Mouse (Mus musculus) left cerebral cortex, adult 9 months (tissue): Measurements from ENCODE around the gene Epha3.
A peak's percentile ranks its signal among the peaks of the same experiment; 100 is the strongest.

ENCODE experiments used
- DNase-seq, 2 experiments: peaks; one replicate each; pipeline ENCODE4 v3.0.0; 2022; ENCODE audit warnings: low spot score in 2 of 2

The Epha3 gene

DNA sequence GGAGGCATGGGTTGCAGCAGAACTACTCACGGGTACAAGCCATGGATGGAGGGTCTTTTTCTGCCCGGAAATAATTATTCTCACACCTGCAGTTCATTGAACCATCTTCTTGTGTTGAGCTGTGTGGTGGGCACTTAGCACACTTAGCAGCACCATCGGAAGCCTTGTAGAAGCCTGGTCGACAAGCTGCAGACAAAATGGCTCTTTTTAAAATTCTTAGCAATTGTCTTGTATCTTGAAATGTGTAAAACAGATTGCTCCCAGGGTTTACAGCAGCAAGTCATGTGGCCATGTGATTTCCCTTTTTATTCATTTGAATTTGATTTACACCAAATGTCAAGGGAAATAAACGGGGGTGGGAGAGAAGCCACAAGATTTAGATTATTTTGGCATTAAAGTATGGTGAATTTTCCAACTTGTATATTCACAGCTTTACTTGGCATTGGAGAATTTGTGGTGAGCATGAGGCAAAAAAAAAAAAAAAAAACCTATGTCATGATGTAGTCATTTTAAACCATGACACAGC is 210.5 kb downstream of the Epha3 start:
- DNase-seq = no peak

DNA sequence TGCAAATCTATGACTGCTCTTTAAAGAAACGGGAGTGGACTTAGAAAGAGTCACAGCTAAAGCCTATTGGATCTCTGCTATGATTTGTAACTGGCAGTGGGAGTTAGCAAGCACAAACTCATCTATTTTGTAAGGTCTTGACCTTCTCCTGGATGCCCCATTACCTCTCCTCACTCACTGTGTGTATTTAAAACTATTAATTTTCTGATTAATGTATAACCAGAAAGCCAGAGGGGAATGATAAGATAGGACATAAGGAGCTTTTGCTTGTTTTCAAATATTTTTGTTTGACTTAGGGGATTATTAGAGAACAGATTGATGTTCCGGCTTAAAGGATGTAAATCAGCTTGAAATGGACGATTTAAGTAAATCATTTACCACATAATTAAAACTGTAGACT is 213.2 kb downstream of the Epha3 start:
- DNase-seq = no peak

DNA sequence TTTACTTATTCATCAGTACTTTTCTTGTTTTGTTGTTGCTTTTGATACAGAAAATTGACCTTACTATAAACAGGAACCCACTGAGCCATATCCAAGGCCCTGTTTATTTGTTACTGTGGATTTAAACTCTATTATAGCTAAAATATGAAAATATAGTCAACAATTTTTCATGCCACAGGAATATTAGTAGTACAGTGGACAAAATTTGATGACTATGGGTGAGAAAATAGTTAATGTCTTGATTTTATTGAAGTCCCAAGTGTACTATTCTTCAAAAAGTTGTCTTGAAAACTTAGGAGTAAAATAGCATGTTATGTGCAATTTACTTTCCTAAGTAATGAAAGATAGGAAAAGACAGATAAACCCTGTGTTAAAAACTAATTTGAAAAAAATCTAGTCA is 217.4 kb downstream of the Epha3 start:
- DNase-seq = no peak

DNA sequence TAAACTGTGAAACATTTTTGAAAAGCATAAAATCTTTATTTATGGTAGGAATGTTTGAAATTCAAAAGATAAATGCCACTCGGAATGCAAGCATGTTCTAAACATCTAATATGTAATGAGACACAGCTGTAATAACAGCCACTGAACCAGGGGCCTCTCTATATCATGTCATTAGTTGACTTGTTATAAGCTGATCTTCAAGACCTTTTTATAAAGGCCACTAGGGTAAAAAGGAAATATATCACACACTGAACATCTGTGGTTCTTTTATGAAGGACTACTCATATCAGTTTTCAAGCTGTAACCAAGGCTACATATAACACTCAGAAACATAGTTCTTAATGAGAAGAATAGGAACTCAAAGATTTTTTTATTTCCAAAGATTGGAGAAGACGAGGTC is 221.3 kb downstream of the Epha3 start:
- DNase-seq = no peak

DNA sequence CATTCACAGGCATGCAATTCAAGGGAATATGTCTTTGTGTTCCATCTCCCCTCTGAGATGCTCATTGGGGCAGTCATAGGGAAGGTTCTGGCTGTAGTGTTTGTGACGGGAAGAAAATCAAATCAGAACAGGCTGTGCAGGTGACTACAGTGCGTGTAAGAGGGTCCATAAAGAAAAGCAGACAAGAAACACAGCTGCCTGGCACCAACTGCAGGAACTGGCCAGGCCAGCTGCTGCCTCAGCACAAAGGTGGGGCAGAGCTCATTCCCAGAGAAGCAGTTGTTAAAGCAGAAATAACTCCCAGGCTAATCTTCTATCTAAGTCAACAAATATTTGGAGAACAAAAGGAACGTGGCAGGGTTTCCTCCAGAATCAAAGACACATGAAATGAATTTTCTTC is 222.4 kb downstream of the Epha3 start:
- DNase-seq = no peak

DNA sequence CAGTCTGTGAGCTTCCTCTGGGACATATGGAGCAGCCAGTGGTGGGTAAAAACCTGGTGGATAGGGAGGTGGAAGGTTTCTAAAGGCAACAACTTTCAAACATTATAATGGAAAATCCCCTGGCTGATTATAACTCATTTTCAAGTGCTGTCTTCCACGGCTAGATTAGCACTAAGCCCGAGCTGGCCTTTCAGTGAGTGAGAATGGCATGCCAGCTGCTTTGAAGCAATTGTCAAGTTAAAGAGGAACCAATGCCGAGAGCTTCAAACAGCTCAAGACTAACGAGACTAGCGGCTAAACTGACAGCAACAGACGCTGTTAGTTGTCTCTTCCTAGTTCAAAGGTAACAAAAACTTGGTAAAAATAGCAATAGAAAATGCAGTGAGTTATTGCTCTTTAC is 225.3 kb downstream of the Epha3 start:
- no peak for DNase-seq

DNA sequence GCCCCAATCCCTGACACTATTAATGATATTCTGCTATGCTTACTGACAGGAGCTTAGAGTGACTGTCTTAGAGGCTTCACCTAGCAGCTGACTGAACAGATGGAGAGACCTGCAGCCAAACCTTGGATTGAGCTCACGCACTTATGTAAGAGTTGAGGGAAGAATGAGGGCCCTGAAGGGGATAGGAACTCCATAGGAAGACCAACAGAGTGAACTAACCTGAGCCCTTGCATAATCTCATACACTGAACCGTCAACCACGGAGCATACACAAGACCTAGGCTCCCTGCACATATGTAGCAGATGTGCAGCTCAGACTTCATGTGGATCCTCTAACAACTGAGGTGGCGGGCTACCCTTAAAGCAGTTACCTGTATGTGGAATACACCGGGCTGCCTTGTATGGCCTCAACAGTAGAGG is 230.2 kb downstream of the Epha3 start:
- no peak for DNase-seq

DNA sequence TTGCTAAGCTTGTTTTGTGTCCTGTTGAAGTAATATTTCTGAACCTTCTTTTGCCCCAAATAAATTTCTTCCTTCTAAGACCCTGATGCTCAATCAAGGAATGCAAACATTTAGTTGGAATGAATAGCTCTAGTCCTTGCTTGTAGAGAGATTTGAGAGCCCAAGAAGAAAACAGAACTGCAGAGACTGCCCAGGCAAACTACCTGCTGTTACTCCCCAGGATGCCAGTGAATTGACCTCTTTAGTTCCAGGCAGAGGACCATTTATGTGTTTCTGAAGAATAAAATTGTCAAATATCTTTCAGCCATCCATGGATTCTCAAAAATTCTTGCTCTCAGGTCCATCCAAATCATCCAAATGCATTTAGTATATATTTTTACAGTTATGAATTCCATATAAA is 238.7 kb downstream of the Epha3 start:
- DNase-seq = no peak

DNA sequence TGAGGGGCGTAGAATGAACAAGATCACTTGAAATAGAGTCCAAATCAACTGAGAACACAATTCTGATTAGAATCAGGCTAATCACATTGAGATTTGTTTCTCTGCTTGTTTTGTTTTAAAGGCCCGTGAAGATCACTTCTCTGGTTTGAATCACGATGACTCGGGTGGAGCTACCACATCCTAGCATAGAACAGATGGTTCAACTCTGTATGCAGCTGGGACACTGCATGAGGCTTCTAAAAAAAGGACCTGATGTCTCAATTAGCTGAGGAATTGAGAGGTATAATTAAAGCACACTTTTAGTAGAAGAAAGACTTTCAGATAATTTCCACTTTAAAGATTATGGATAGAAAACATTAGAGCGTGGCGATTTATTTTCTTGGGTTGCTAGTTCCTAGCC is 242.1 kb downstream of the Epha3 start:
- DNase-seq = peak; percentile 13 to 25

DNA sequence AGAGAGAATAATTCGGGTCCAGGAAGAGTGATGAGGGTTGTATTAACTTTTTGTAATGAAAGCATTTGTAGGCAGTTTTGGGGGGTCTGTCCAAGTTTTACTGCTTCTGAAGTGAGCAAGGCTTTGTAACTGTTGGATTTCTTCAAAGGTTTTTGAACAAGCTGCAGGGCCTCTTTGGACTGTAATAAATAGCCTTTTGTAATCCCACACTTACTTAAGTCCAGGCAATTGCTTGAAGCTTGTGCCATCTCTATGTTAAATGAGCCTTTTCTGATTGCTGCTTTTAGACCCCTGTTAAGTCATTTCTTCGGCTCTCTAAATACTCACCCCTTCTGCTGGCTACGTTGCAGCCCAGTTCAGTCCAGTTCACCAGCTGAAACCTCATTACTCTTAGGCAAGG is 248.6 kb downstream of the Epha3 start:
- DNase-seq = no peak

DNA sequence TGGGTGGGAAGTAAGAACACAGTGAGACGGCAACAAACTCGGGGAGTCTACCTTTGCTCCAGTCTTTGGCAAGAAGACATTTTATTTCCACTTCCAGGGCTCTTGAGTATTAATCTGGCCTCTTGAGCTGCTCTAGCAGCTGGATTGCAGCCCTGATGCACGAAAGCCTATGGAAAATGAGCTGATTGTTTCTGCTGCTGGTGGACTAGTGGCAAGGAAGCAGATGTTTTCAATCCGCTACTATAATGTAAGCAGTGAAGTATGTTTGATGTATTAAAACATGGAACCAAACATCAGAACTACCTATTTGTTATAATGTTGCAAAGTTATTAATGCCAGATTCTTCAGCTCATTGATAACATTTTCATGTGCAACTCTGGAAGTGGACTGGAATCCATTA is 251.0 kb downstream of the Epha3 start:
- DNase-seq = no peak

DNA sequence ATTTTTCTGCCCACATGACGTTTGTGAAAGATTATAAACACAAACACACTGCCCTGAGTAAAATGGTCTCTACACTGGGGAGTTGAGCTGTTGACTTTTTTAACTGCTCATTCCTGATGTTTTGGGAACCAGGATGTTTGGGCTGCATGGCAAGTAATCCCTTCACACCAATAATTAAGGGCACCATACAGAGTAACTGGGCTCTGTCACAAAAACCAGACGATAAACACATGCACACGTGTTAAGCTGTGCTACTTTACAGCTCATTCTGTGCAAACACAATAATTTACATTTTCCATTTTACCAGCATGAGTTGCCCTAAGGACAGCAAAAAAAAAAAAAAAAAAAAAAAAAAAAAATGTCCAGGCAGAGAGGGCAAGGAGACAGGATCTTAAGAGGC is 263.7 kb downstream of the Epha3 start:
- no peak for DNase-seq

DNA sequence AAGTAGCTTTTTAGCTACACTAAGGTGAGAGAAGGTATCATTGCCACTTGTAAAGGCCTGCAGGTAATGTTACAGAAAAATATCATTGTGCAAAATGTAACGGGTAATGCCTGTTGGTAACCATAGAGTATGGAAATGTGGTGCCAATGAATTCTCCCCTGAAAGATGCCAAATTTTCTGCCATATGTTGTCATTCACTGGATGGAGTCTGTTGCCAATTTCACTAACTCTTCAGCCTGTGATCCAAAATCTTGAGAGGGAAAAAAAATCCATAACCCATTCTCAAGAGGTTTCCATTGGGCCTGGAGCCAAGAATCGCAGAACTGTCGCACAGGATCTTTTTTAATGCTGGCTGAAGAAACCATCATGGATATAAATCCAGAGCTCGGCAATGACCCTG is 269.3 kb downstream of the Epha3 start:
- no peak for DNase-seq

DNA sequence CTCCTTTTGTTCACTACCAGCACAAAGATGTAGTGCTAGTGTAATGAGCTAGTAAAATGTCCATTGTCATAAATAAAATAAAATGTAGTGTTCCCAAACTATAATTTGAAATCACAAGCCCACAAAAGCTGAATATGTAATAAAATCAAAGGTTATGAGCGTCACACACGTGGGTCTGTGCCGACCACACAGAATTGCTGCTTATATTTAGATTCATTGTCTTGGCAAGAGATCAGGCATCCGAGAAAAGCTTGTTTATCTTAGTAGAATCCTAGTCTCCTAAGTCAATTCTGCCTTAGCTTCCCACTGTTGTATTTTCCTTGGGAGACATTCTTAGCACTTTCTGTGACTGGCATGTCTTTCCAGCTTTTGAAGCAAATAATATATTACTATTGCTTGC is 294.2 kb downstream of the Epha3 start:
- no peak for DNase-seq

DNA sequence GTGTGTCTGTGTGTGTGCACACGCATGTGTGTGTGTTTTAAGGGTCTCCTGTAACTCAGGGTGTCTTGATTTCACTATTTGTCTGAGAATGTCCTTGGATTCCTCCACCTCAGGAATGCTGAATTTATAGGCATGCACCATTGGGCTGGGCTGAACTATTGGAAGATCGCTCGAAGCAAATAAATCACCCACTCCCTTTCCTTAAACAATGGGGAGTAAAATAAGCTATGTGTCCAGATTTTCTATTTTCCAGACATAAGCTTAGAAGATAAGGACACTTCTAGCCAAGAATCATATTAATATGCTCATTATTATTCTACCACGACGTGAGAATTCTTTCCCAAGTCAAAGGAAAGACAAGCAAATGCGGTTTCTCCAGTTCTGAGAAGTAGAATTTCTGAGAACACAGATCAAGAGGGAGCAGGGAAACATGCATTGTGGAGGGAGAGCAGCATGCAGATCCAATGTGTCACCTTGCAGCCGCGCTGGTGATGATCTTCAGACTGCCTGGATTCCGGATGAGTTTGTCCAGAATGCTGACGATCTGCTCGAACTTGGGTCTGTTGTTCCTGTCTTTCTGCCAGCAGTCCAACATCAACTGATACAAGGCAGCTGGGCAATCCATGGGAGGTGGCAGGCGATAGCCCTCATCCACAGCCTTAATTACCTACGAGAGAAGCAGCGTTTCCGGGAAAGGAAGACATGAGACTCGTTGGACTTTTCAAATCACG is 297.7 kb downstream of the Epha3 start:
- DNase-seq = no peak

DNA sequence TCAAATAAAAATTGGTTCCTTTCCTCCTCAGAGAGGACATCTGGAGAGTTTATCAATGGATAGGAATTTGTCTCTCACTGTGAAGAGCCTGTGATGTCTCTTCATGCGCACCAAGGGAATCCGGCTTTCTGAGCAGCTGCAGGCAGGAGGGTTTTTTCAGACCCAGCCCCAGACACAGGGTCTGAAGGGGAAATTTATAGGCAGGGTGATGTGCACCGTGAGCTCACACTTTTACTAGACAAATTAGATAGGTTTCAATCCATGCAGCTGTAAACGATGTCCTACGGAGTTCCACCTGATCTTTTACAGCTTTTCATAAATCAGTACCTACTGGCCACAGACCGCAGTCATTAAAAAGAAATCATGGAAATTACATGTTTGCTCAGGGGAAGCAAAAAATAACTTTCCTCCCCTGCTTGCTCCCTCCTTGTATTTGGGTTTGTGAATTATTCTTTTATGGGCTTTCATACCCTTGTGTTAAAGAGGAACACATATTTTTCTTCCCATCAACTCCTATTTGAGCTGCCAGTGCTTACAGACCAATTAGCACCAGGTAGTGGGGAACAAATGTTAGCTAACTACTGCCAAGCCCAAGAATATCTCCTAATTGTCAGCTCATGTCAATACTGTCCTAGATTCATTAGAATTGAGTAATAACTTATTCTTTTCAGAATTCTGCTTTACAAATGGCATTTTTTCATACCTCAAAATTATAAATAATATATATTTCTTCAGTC is 307.4 kb downstream of the Epha3 start:
- no peak for DNase-seq

DNA sequence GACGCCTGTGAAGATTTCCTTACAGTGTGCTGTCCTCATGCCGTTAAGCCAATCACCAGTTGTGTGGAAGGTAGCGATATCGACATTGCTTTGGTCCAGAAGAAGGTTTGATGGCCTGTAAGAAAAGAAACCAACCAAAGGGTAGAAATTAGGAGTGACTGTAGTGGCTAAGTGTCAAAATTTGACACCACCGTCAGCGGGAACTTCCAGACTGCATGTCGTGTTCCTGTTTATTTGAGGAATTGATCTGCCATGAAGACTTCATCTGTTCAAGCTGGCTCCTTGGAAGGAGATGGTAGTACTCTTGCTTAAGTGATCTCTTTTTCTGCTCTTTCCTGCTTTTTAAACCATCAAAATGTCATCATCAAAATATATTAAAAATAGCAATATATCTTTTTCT is 311.4 kb downstream of the Epha3 start:
- no peak for DNase-seq

DNA sequence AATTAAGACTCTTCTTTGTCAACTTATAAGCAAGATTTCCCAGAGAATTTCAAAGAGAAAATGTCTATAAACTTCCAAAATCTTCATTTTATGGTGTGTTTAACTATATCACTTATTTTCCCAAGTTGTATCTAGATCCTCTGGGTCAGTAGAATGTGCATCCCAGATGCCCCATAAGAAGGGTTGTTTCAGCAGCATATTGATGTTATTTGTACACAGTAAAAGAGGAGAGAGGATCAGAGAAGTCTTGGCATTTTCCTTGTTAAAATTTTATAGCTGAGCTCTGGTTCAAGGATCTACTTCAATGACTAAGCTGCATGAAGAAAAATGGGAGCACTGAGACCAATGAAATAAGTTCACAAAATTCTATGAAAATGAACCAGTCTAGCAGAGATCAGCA is 324.5 kb downstream of the Epha3 start:
- no peak for DNase-seq

DNA sequence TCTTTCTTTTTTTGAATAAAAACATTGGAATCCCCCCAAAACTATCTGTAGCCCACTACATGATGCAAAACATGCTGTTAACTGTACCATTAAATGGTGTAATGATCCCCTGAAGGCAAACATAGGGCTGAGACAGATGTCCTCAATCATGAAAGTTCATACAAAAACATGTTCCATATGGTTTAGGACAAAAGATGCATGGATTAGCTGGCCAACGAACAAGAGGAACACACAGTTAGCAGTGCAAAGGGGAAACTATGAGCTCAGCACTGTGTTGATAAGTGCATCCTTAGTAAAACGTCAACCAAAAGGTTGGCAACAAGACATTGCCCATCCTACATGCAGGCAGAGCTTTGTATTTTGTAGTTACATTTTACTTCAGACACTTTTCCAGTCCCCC is 335.2 kb downstream of the Epha3 start:
- DNase-seq = no peak

DNA sequence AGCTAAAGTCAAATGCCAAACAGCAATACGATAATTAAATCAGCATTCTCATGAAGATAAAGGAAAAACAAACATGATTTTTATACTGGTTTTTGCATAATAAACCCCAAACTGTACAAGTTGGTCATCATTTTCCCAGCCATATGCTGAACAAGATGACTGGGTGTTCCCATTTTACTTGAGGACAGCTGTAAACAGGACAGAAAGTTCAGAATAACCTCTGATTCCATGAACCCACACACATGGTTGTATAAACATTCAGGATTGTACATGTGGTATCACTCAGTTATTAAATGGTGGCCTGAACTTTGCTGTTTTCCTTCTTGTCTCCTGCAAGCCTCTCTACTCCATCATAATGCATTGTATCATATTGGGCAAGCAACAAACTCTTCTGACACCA is 346.3 kb downstream of the Epha3 start:
- no peak for DNase-seq

DNA sequence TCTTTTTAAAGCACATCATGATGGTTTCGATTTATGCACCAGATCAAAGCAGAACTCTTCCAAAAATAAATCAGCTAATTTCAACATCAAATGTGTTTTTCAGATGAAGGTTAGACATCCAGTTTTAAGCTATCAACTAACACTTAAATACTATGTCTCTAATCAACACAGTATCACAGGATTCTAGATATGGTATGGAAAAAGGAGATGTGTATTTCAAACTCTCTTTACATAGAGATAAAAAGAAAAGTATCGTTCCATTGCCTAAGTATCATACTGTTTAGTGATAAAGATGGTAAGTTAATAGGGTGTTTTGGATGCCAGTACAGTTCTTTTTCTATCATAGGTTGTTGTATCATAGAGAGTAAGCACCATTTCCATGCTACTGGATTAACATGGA is 353.9 kb downstream of the Epha3 start:
- no peak for DNase-seq

DNA sequence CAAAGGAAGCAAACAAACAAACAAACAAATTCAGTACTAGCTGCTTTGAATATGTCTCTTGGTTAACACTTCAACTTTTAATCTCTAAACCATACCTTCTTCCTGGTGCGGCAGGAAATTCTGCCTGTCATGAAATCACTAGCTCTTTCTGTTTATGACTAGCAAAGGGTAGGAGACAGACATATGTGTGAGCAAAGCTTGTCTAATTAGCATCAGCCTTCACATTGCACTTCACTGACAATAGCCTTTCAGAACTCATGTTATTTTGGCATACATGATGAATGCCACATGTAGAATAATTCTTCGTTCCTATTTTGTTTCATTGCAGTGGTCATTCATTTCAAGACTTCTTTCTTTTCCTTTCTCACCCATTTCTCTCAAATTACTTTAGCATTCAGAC is 357.5 kb downstream of the Epha3 start:
- no peak for DNase-seq

DNA sequence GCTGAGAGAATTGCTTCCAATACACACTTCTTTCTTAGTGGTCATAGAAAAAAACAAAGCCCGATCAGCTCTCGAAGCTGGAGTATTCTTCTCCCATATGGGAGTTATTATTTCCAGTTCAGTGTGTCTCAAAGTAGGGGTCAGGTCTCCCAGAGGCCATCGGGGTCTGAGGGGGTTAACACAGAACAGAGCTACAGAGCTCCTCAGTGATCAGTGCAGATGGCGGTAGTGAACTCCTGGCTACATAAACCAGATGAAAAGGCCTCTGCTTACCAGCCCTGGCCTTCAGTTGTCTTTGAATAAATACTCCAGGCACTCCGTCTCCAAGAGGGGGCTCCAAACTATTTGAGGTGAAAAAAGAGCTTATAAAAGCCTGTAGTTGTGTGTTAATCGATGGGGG is 362.5 kb downstream of the Epha3 start:
- no peak for DNase-seq
